Mouse (Mus musculus): ENCODE data around the gene Sqstm1.
A peak's percentile ranks its signal among the peaks of the same experiment; 100 is the strongest.
"Not testable (repeated sequence)": the region's sequence is repeated elsewhere in the genome, so short reads cannot be mapped to it uniquely, and the experiment has no call there.

The Sqstm1 gene

DNA sequence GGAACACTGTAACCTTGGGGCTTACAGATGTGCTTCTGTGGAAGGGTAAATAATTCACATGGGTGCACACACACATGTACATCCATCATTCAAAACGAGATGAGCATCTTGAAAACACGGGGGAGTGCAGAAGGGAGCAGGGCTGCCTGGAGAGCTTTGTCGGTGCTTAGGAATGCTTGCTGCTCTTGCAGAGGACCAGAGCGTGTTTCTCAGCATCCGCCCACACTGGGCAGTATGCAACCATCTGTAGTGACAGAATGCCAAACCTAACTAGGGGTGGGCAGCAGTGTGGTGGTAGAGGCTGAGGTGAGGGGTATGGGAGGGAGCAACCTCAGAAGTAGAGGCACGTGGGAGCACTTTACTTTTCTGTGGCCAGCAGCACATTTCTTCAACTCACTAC is 33.5 kb downstream of the Sqstm1 start:
- no peak for DNase-seq (ENCODE audit: low spot score)

DNA sequence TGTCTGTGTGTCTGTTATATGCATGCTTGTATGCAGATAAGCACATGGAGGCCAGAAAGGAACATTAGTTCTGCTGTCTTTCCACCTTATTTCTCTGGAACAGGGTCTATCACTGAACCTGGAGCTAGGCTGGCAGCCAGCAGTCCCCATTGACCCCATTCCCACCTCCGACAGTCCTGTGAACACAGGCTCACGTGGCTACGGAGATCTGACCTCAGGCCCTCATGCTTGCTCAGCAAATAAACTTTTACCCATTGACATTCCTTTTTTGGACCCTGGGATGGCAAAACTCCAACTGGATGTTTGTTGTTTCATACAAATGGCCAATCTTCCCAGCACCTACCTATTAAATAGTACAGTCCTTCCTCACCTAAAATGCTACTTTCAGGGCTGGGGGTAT is 34.3 kb downstream of the Sqstm1 start:
- peak; percentile 44 for DNase-seq (ENCODE audit: low spot score)

DNA sequence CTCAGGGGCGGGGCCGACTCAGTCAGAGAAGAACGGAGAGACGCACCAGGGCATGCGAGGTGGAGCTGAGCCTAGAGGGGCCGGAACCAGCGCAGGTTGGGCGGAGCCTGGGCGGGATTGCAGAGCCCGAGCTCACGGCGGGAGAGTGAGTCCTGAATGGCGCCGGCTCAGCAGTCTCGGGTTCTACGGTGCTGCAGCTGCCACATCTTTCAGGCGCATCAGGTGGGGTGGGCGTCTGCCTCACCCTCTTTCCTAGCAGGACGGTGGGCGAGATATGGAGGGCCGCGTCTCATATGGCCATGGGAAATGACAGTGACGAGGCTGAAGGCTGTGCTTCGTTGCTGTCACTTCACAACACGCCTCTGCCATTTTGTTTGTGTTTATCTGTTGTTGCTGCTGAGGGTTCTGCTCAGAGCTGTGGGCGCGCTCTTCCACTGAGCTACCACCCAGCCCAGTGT is 35.9 kb downstream of the Sqstm1 start:
- DNase-seq (ENCODE audit: low spot score): peak; percentile 98

DNA sequence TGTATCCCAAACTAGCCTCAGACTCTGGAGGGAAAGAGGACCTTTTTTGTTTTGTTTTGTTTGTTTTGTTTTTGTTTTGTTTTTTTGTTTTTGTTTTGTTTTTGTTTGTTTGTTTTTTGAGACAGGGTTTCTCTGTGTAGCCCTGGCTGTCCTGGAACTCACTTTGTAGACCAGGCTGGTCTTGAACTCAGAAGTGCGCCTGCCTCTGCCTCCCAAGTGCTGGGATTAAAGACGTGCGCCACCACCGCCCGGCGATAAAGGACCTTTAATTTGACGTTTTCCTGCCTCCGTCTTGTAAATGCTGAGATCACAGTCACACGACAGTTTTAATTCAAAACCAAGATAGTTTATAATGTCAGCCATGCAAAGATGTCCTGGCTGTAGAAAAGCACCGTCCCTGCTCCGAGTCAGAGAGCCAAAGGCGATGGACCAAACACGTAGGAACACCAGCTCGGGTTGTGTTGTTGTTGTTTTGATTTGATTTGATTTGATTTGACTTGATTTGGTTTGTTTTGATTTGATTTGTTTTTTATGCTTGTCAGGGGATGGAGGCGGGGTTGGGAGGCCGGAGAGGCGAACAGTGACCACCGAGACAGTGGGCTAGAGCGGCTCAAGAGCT is 36.4 kb downstream of the Sqstm1 start, which contains the start of gene Mrnip:
Mrnip (plus strand) TSS at position 334 of the 619 bp plus-strand sequence.
- not testable (repeated sequence) for DNase-seq (ENCODE audit: low spot score)

DNA sequence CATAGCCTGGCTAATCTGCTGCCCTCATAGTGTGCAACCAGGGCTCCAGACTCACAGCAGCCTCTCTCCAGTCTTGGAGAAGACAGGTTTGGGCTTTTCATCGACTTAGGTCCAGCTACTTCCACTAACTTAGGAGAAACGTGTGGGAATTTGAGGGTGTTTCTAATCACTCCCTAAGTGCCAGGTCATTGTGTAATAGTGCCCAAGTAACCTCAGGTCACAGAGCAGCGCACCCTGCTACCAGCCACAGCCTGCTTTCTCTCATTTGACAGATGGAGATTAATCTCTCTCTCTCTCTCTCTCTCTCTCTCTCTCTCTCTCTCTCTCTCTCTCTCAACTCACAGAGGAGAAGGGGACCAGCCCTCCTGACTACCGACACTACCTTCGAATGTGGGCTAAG is 42.3 kb downstream of the Sqstm1 start:
- no peak for DNase-seq (ENCODE audit: low spot score)

DNA sequence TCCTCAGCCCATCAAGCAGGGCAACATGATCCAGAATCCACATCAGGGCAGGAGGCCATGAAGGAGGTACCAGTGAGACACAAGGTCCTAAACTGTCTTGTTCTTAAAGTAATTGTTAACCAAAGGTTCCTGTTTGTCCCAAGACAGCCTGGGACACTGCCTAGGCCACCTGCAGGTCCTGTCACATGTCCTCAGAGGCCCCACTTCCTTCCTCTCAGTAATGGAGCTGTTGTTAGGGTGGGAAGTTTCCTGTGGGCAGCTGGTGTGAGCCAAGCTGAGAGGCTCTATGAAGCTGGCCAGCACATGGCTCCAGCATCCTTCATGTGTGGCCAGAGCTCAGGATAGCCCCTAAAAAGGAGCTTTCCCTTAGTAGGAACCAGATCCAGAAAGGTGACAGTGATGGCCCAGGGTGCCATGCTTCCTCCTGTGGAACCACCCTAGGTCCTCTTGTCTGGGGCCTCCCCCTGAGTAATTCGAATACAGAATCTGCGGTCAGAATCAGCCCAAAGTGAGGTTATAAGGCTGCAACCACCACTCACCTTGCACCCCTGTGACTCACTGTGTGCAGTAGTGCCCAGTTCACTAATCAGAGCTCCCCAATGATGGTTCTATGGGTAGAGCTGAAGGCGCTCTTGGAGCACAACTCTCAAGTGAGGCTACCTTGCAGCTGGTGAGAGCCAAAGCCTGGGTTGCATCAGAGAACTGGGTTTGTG is 48.1 kb downstream of the Sqstm1 start:
- DNase-seq (ENCODE audit: low spot score): peak; percentile 22

DNA sequence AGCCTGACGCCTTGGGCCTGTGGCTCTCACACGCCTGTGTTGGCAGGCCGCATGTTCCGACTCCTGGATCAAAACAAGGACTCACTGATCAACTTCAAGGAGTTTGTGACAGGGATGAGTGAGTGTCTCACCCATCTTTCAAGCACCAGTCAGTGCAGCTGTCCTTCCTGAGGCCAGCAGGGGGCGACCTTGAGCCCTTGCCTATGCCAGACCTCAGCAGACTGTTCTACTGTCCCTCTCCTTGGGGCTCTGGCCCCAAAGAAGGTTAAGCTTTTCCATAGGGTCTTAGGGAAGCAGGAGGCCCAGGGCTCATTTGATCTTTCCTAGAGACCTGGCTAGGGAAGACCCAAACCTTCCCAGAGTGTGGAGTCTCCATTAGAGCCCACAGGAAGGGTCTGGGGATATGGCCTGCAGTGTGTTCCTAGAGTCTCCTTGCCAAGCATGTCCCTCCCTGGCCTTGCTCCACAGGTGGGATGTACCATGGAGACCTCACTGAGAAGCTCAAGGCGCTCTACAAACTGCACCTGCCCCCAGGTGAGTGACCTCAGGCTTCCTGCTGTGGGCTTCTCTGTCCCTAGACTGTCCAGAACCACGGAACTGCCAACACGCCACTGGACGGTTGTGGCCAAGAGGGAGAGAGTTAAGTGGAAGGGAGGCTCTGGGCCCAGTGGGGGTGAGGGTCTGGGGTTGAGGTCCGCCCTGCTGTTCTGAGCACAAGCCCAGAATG is 48.9 kb downstream of the Sqstm1 start:
- DNase-seq (ENCODE audit: low spot score): peak; percentile 32

DNA sequence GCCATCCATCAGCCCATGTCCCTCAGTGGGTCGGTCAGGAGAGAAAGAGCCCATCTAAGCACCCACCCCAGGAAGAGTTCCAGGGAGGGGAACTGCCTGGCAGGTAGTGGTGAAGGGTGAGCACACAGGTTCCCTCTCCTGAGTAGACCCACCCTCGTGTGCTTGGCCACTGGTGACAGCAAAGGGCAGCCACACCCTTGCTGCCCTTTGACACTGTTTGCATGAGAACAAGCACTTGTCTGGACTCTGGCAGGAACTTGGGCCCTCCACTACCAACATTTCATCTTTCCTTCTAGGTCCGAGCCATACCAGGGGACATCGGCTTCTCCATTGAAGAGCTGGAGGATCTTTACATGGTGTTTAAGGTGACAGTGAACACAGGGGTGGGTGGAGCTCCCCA is 51.3 kb downstream of the Sqstm1 start:
- no peak for DNase-seq (ENCODE audit: low spot score)

DNA sequence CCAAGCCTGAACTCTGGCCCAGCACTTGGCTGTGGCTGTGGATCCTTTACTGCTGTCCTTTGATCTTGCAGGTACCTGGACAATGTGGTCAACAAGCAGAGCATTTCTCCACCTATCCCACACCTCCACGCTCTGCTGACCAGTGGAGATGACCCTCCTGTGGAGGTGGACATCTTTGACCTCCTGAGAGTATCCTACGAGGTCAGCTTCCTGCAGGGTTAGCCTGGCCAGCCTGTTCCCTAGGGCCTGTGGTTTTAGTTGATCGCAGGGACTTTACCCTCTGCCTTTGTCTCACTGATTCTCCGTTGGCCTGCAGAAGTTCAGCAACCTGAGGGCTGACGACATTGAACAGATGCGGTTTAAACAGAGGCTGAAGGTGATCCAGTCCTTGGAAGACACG is 52.3 kb downstream of the Sqstm1 start:
- peak; percentile 56 for DNase-seq (ENCODE audit: low spot score)

DNA sequence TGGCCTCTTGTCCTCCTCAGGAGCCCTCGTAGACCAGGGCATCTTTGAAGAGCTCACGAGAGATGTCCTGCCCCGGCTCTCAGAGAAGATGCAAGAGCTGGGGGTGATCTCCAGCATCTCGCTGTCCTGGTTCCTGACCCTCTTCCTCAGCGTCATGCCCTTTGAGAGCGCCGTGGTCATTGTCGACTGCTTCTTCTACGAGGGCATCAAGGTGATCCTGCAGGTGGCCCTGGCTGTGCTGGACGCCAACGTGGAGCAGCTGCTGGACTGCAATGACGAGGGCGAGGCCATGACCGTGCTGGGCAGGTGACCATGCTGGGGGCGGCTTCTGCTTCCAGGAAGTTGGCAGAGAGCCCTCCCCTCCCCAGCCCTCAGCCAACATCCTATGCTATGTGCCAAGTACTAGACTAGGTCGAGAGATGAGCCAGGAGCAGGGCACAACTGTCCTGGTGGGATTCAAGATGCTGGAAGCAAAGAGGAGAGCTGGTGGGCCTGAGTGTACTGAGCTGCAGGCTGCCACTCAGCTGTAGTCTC is 53.8 kb downstream of the Sqstm1 start:
- DNase-seq (ENCODE audit: low spot score): no peak

DNA sequence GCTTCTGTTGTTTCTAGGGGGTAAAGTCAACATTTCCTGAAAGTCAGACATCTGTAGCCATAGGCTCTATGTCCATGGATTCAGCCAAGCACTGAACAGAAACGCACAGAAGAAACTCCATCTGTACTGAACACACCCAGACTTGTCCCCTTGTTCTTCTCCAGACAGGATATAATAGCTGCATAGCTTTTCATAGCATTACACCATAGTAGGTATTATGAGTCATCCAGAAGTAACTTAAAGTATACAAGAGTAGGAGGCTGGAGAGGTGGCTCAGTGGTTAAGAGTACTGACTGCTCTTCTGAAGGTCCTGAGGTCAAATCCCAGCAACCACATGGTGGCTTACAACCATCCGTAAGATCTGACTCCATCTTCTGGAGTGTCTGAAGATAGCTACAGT is 54.8 kb downstream of the Sqstm1 start:
- DNase-seq (ENCODE audit: low spot score): no peak

DNA sequence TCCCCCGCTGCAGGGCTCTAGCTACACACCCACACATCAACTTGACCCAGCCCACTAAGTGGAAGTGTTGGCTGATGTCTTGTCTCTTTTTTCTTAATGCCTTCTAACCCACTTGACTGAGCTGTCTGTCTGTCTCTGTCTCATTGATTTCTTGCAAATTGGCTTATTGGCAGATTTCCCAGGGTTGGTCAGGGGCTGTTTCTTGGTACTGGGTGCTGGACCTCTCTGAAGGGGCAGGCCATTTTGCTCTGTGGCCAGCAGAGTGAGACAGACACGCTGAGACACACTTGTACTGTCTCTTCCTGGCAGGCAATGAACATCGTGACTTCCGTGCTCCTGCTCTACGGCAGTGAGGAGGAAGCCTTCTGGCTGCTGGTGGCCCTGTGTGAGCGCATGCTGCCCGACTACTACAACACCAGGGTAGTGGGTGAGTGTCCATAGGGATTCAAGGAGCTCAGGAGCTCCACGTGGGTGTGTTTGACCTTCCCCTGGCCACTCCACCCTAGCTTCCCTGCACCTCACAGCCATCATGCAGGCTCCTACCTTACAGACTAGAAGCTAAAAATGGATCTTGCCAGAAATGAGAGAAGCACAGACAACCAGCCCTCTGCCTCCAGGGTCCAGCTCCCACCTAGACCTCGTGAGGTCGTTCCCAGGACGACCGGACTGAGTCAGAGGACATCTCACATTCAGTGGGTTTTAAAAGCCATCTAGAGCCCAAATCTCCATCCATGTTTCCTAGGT is 55.7 kb downstream of the Sqstm1 start:
- no peak for DNase-seq (ENCODE audit: low spot score)

DNA sequence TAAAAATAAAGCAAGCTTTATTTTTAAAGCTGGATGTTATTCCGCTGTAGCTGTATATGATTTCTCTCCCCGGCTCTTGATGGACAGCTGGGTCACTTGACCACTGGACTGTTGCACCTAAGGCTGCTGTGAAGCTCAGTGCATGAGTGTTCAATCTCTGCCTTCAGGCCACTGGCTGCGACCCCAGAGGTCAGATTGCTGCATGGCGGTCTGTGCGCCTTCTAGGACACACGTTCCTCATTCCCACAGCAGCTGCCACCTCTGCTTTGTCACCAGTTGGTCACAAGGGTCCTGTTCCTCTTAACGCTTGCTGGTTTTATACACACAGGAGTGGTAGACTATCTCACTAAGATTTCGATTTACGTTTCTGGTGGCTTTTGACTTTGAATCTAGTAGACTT is 56.5 kb downstream of the Sqstm1 start:
- no peak for DNase-seq (ENCODE audit: low spot score)

DNA sequence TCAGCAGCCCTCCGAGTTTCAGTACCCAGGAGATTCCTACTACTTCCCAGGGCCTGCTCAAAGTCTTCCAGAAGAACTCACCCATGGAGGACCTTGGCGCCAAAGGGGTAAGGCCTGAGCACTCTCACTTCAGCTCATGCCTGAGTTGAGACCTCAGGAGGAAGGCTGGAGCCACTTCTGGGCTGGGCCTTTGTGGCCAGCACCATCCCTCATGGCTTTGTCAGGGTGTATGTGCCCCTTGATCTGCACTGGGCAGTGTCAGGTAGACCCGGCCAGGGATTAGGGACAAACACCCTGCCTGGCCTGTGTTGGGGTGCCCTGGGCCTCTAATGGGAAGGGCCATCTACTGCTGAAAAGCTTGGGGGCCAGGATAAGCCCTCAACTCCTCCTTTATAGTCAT is 59.3 kb downstream of the Sqstm1 start:
- no peak for DNase-seq (ENCODE audit: low spot score)

DNA sequence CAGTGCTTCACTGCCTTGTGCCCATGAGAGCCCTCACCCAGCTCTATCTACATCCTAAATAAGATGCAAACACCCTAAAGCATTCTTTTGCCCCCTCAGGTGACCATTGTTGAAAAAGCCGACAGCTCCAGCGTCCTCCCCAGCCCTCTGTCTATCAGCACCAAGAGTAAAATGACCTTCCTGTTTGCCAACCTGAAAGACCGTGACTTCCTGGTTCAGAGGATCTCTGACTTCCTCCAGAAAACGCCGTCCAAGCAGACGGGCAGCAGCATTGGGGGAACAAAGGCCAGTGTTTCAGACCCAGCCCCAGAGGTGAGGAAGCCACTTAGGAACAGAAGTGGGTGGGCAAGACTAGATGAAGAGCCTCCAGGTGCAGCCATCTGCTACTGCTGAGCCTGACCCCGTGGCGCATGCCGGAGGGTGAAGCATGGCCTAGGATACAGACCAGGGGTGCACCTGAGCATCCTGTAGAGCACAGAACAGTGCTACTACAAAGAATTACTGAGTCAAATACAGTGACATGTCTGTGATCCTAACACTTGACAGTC is 61.0 kb downstream of the Sqstm1 start:
- no peak for DNase-seq (ENCODE audit: low spot score)

All from yolk sac, embryonic 10.5 days (tissue).